Mouse (Mus musculus): ENCODE results near the gene Prss38. TPM values are rescaled to one million over a fixed set of nuclear protein-coding genes. Genes with fewer than 3 reads are reported as not detected.

The Prss38 gene
- total and polyA plus RNA-seq, 3 experiments: not detected

GRCm38 (mm10) chr11:59412058-59412457, 36.6 kb upstream of the Prss38 start:
- WGBS: 83% methylated on average over 6 of the region's 6 CpGs
- Histone ChIP-seq H3K27me3 (ENCODE audit: control insufficient read depth, insufficient read depth, low read length) (no peaks in the 10 kb centered on the region), H3K4me3 (no peak overlapping the region), H3K4me1 (ENCODE audit: control insufficient read depth, insufficient read depth, low read length) (peaks cover 4% of the 10 kb centered on the region), H3K9ac (ENCODE audit: low read depth, low read length) (no peak overlapping the region), H3K27ac (no peak overlapping the region), H3K36me3 (ENCODE audit: control insufficient read depth, insufficient read depth, low read length) (no peaks in the 10 kb centered on the region), H3K79me2 (replicated peaks; ENCODE audit: control insufficient read depth, insufficient read depth, low read length) (no peaks in the 10 kb centered on the region)
- TF ChIP-seq CTCF (IDR thresholded peaks at IDR 0.05) (no peak), EP300 (IDR thresholded peaks at IDR 0.05; ENCODE audit: insufficient read depth, low read depth, low read length) (no peak), POLR2A (IDR thresholded peaks at IDR 0.05; ENCODE audit: insufficient read depth, low read depth, low read length) (no peak)
- no peak for DNase-seq
- intact Hi-C loops (cut with DNase I): no loop called here

- Histone ChIP-seq H3K79me2 (replicated peaks; ENCODE audit: control insufficient read depth, insufficient read depth, low read length) (no peaks in the 10 kb centered on the region), H3K9ac (ENCODE audit: low read depth, low read length) (no peak overlapping the region), H3K4me1 (ENCODE audit: control insufficient read depth, insufficient read depth, low read length) (peaks cover 4% of the 10 kb centered on the region), H3K36me3 (ENCODE audit: control insufficient read depth, insufficient read depth, low read length) (no peaks in the 10 kb centered on the region), H3K27ac (no peak overlapping the region), H3K27me3 (ENCODE audit: control insufficient read depth, insufficient read depth, low read length) (no peaks in the 10 kb centered on the region), H3K4me3 (no peak overlapping the region)
- TF ChIP-seq POLR2A (IDR thresholded peaks at IDR 0.05; ENCODE audit: insufficient read depth, low read depth, low read length) (no peak), EP300 (IDR thresholded peaks at IDR 0.05; ENCODE audit: insufficient read depth, low read depth, low read length) (no peak), CTCF (IDR thresholded peaks at IDR 0.05) (no peak)
- intact Hi-C loops (cut with DNase I): no loop called here
- no peak for DNase-seq
- WGBS: 61% methylated on average over 2 of the region's 2 CpGs
Measured at GRCm38 (mm10) chr11:59410851-59411250, 35.4 kb upstream of the Prss38 start.

GRCm38 (mm10) chr11:59405761-59406160, 30.3 kb upstream of the Prss38 start:
- Histone ChIP-seq H3K36me3 (ENCODE audit: control insufficient read depth, insufficient read depth, low read length) (no peaks in the 10 kb centered on the region), H3K79me2 (replicated peaks; ENCODE audit: control insufficient read depth, insufficient read depth, low read length) (no peaks in the 10 kb centered on the region), H3K4me1 (ENCODE audit: control insufficient read depth, insufficient read depth, low read length) (peaks cover under 1% of the 10 kb centered on the region), H3K27ac (no peak overlapping the region), H3K27me3 (ENCODE audit: control insufficient read depth, insufficient read depth, low read length) (no peaks in the 10 kb centered on the region), H3K9ac (ENCODE audit: low read depth, low read length) (no peak overlapping the region), H3K4me3 (no peak overlapping the region)
- intact Hi-C loops (cut with DNase I): no loop called here
- WGBS: 89% methylated on average over 1 of the region's 1 CpGs
- no peak for DNase-seq
- TF ChIP-seq POLR2A (IDR thresholded peaks at IDR 0.05; ENCODE audit: insufficient read depth, low read depth, low read length) (no peak), EP300 (IDR thresholded peaks at IDR 0.05; ENCODE audit: insufficient read depth, low read depth, low read length) (no peak), CTCF (IDR thresholded peaks at IDR 0.05) (no peak)

GRCm38 (mm10) chr11:59400876-59401275, 25.4 kb upstream of the Prss38 start:
- intact Hi-C loops (cut with DNase I): no loop called here
- no peak for DNase-seq
- TF ChIP-seq POLR2A (IDR thresholded peaks at IDR 0.05; ENCODE audit: insufficient read depth, low read depth, low read length) (no peak), CTCF (IDR thresholded peaks at IDR 0.05) (no peak), EP300 (IDR thresholded peaks at IDR 0.05; ENCODE audit: insufficient read depth, low read depth, low read length) (no peak)
- Histone ChIP-seq H3K4me1 (ENCODE audit: control insufficient read depth, insufficient read depth, low read length) (no peaks in the 10 kb centered on the region), H3K27me3 (ENCODE audit: control insufficient read depth, insufficient read depth, low read length) (no peaks in the 10 kb centered on the region), H3K27ac (no peak overlapping the region), H3K4me3 (no peak overlapping the region), H3K9ac (ENCODE audit: low read depth, low read length) (no peak overlapping the region), H3K79me2 (replicated peaks; ENCODE audit: control insufficient read depth, insufficient read depth, low read length) (no peaks in the 10 kb centered on the region), H3K36me3 (ENCODE audit: control insufficient read depth, insufficient read depth, low read length) (no peaks in the 10 kb centered on the region)
- 70% methylated on average over 2 of the region's 2 CpGs for WGBS

- no peak for DNase-seq
- TF ChIP-seq CTCF (IDR thresholded peaks at IDR 0.05): no peak
- no peak for TF ChIP-seq POLR2A (IDR thresholded peaks at IDR 0.05; ENCODE audit: insufficient read depth, low read depth, low read length)
- no peak for TF ChIP-seq EP300 (IDR thresholded peaks at IDR 0.05; ENCODE audit: insufficient read depth, low read depth, low read length)
- Histone ChIP-seq H3K36me3 (ENCODE audit: control insufficient read depth, insufficient read depth, low read length) (no peaks in the 10 kb centered on the region), H3K27me3 (ENCODE audit: control insufficient read depth, insufficient read depth, low read length) (no peaks in the 10 kb centered on the region), H3K9ac (ENCODE audit: low read depth, low read length) (no peak overlapping the region), H3K4me3 (no peak overlapping the region), H3K4me1 (ENCODE audit: control insufficient read depth, insufficient read depth, low read length) (no peaks in the 10 kb centered on the region), H3K27ac (no peak overlapping the region), H3K79me2 (replicated peaks; ENCODE audit: control insufficient read depth, insufficient read depth, low read length) (no peaks in the 10 kb centered on the region)
- 79% methylated on average over 8 of the region's 8 CpGs for WGBS
- intact Hi-C loops (cut with DNase I): no loop called here
Measured at GRCm38 (mm10) chr11:59399830-59400229, 24.4 kb upstream of the Prss38 start.

- WGBS: 48% methylated on average over 22 of the region's 22 CpGs
- intact Hi-C loops (cut with DNase I): no loop called here
- H3K36me3 ChIP-seq (ENCODE audit: control insufficient read depth, insufficient read depth, low read length): no peaks in the 10 kb centered on the region
- no peak overlapping the region for H3K4me3 ChIP-seq
- H3K9ac ChIP-seq (ENCODE audit: low read depth, low read length): no peak overlapping the region
- TF ChIP-seq EP300 (IDR thresholded peaks at IDR 0.05; ENCODE audit: insufficient read depth, low read depth, low read length) (no peak), CTCF (IDR thresholded peaks at IDR 0.05) (no peak), POLR2A (IDR thresholded peaks at IDR 0.05; ENCODE audit: insufficient read depth, low read depth, low read length) (no peak)
- no peak overlapping the region for H3K27ac ChIP-seq
- H3K4me1 ChIP-seq (ENCODE audit: control insufficient read depth, insufficient read depth, low read length): no peaks in the 10 kb centered on the region
- DNase-seq: no peak
- no peaks in the 10 kb centered on the region for H3K79me2 ChIP-seq (replicated peaks; ENCODE audit: control insufficient read depth, insufficient read depth, low read length)
- no peaks in the 10 kb centered on the region for H3K27me3 ChIP-seq (ENCODE audit: control insufficient read depth, insufficient read depth, low read length)
Measured at GRCm38 (mm10) chr11:59397536-59398371, 22.3 kb upstream of the Prss38 start.
